Mouse (Mus musculus): Measurements from ENCODE around the gene Yae1d1. TPM values are rescaled to one million over a fixed set of nuclear protein-coding genes. Genes with fewer than 3 reads are reported as not detected.
"Not testable (repeated sequence)": the region's sequence is repeated elsewhere in the genome, so short reads cannot be mapped to it uniquely, and the experiment has no call there.

Gene Yae1d1
- polyA plus RNA-seq, 1 experiment from 2014 or later = 21.1 TPM

DNA sequence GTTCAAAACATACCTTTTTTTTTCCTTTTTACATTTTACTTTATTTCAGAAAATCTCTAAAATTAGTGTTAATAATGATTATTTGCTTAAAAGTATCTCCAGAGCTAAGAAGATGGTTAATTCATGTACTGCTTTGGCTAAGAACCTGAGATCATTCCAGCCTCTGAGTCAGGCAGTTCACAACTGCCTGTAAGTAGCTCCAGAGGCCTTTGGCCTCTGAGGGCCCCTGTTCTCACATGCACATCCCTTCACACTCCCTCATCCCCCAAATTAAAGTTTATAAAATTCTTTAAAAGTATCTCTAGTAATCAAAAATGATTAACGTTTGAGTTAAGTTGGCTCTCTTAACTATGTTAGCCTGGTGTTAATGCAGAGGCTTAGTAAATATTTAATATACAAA, 17.7 kb downstream of the Yae1d1 start:
- POLR2A ChIA-PET = no interaction called here
- no peak for TF ChIP-seq CTCF (IDR thresholded peaks at IDR 0.05)
- CTCF ChIA-PET = interaction anchor here (1.3 kb wide), 1 partner anchor 78 kb away, joined by 4 read pairs; no protein-coding TSS in a partner anchor
- DNase-seq (ENCODE audit: low read depth, low spot score) (no peak), ATAC-seq (peak; percentile 71)
- H3K27me3 ChIP-seq = no peaks in the 10 kb centered on the region
- in situ Hi-C loops (cut with MboI; ENCODE audit: low pct_unique_long_range_greater_than_20kb) = loop anchor here (5.0 kb wide), 2 partner anchors 33 to 78 kb away; partner anchors contain the start of gene Rala

- CTCF ChIA-PET = no interaction called here
- H3K27me3 ChIP-seq = no peaks in the 10 kb centered on the region
- POLR2A ChIA-PET = no interaction called here
- in situ Hi-C loops (cut with MboI; ENCODE audit: low pct_unique_long_range_greater_than_20kb) = loop anchor here (5.0 kb wide), 2 partner anchors 32 to 77 kb away; partner anchors contain the start of gene Rala
- TF ChIP-seq CTCF (IDR thresholded peaks at IDR 0.05) = no peak
- no peak for ATAC-seq
- DNase-seq (ENCODE audit: low read depth, low spot score) = no peak
Measured at GRCm38 (mm10) chr13:17974734-17975133, 18.4 kb downstream of the Yae1d1 start.

GRCm38 (mm10) chr13:17960613-17961012, 32.5 kb downstream of the Yae1d1 start:
- ChIA-PET POLR2A (no interaction called here), CTCF (no interaction called here)
- no peak for DNase-seq (ENCODE audit: low read depth, low spot score)
- no peak for TF ChIP-seq CTCF (IDR thresholded peaks at IDR 0.05)
- ATAC-seq = no peak
- peaks cover 3% of the 10 kb centered on the region for H3K27me3 ChIP-seq
- in situ Hi-C loops (cut with MboI; ENCODE audit: low pct_unique_long_range_greater_than_20kb) = no loop called here

DNA sequence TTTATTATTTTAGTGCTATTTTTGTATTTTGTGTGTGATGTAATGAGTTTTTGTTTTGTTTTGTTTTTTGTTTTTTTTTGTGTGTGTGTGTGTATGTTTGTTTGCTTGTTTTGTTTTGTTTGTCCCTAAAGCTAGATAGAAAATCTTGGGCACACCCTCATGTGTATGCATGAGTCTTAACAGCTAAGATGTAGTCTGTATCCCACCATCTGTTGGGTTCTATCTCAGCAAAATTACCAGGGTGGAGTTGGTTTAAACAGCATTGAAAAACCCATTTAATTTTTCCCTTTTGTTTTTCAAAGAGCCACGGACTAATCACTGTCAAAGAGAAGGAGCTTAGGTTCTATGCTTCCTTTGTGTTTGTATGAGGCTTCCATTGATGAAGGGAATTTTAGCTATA, 38.9 kb downstream of the Yae1d1 start:
- no peak for DNase-seq (ENCODE audit: low read depth, low spot score)
- ChIA-PET CTCF (no interaction called here), POLR2A (interaction anchor here (0.5 kb wide), 1 partner anchor 797 kb away, joined by 3 read pairs; no protein-coding TSS in a partner anchor)
- in situ Hi-C loops (cut with MboI; ENCODE audit: low pct_unique_long_range_greater_than_20kb) = no loop called here
- no peak for ATAC-seq
- TF ChIP-seq CTCF (IDR thresholded peaks at IDR 0.05) = no peak
- peaks cover 4% of the 10 kb centered on the region for H3K27me3 ChIP-seq

DNA sequence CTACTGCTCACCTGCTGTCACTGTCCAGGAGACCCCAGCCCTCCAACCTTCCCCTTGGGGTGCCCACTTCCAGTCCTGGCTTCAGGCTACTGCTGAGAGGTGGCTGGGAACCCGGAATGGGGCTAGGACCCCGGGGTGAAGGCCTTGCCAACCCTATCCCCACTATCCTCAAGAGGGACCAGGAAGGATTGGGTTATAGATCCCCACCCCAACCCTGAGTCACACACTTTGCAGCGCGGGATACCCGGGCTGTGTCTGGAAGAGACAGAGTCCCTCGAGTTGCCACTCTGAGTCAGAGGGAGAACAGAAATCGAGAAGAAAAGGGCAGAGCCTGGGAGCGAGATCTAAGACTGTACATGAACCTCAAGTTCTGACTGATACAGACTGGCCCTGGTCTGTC, 42.6 kb downstream of the Yae1d1 start:
- ATAC-seq; CTCF ChIA-PET; H3K27me3 ChIP-seq; in situ Hi-C loops (cut with MboI; ENCODE audit: low pct_unique_long_range_greater_than_20kb); POLR2A ChIA-PET; DNase-seq (ENCODE audit: low read depth, low spot score): not testable (repeated sequence)

- ATAC-seq (no peak), DNase-seq (ENCODE audit: low read depth, low spot score) (no peak)
- POLR2A ChIA-PET = no interaction called here
- peaks cover 4% of the 10 kb centered on the region for H3K27me3 ChIP-seq
- in situ Hi-C loops (cut with MboI; ENCODE audit: low pct_unique_long_range_greater_than_20kb) = no loop called here
- TF ChIP-seq CTCF (IDR thresholded peaks at IDR 0.05) = no peak
- CTCF ChIA-PET = no interaction called here
Measured at GRCm38 (mm10) chr13:17949555-17949954, 43.6 kb downstream of the Yae1d1 start.

GRCm38 (mm10) chr13:17944078-17944917, 48.9 kb downstream of the Yae1d1 start, which contains the start of gene Rala:
Gene Rala (minus strand): TSS chr13:17944239.
- no peaks in the 10 kb centered on the region for H3K27me3 ChIP-seq
- CTCF ChIA-PET = no interaction called here
- in situ Hi-C loops (cut with MboI; ENCODE audit: low pct_unique_long_range_greater_than_20kb) = loop anchor here (5.0 kb wide), 2 partner anchors 33 to 47 kb away; no protein-coding TSS in a partner anchor
- TF ChIP-seq CTCF (IDR thresholded peaks at IDR 0.05) = no peak
- POLR2A ChIA-PET = no interaction called here
- ATAC-seq (peak; percentile 99), DNase-seq (ENCODE audit: low read depth, low spot score) (no peak)

- ChIA-PET CTCF (no interaction called here), POLR2A (interaction anchor here (1.3 kb wide), 1 partner anchor 49 kb away, joined by 4 read pairs; no protein-coding TSS in a partner anchor)
- DNase-seq (ENCODE audit: low read depth, low spot score) (no peak), ATAC-seq (peak; percentile 81)
- in situ Hi-C loops (cut with MboI; ENCODE audit: low pct_unique_long_range_greater_than_20kb) = loop anchor here (5.0 kb wide), 2 partner anchors 34 to 46 kb away; no protein-coding TSS in a partner anchor
- no peaks in the 10 kb centered on the region for H3K27me3 ChIP-seq
- no peak for TF ChIP-seq CTCF (IDR thresholded peaks at IDR 0.05)
Measured at GRCm38 (mm10) chr13:17943306-17944077, 49.7 kb downstream of the Yae1d1 start.

DNA sequence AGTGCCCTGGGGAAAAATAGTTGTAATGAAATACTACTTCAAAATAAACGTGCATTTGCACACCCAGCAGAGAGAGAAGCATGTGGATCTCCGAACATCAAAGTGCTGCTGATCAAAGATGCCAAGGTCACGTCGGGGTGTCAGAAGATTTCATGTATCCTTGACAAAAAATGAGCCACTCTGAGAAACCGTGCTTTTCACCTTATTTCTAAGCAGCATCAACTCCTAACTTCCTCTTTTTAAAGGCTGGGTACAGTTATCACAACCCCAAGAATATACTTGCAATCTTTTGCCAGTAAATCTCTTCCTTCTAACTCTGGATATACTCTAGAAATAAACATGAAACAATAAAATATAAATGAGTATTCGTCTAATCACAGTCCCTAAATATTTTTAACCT, 50.8 kb downstream of the Yae1d1 start:
- in situ Hi-C loops (cut with MboI; ENCODE audit: low pct_unique_long_range_greater_than_20kb) = loop anchor here (5.0 kb wide), 2 partner anchors 35 to 45 kb away; no protein-coding TSS in a partner anchor
- TF ChIP-seq CTCF (IDR thresholded peaks at IDR 0.05) = no peak
- ATAC-seq = no peak
- POLR2A ChIA-PET = interaction anchor here (1.3 kb wide), 1 partner anchor 48 kb away, joined by 4 read pairs; no protein-coding TSS in a partner anchor
- CTCF ChIA-PET = no interaction called here
- no peak for DNase-seq (ENCODE audit: low read depth, low spot score)
- H3K27me3 ChIP-seq = no peaks in the 10 kb centered on the region

Other genes starting within 250 kb of the Yae1d1 start
- gene Cdk13, start 188.3 kb downstream of the Yae1d1 start, polyA plus RNA-seq (2021) = 35.0 TPM
- 74.0 TPM for gene Rala, start 49.1 kb downstream of the Yae1d1 start, polyA plus RNA-seq (2021)

All from Patski (cell line).